Mouse (Mus musculus): Measurements from ENCODE around the gene Peli3.

- TF ChIP-seq POLR2A (IDR thresholded peaks at IDR 0.05; ENCODE audit: borderline replicate concordance, insufficient read depth, low read length) = peak; percentile 80
- TF ChIP-seq CTCF (IDR thresholded peaks at IDR 0.05; ENCODE audit: borderline replicate concordance, insufficient read depth, low read depth, low read length) = no peak
Observed at GRCm38 (mm10) chr19:4989434-4990255, 46.7 kb upstream of the Peli3 start.

All from cerebellum, adult 2 months (tissue).